Mouse (Mus musculus) midbrain, postnatal 0 days (tissue): ENCODE results near the gene Ccdc40. TPM values are rescaled to one million over a fixed set of nuclear protein-coding genes. Genes with fewer than 3 reads are reported as not detected.

ENCODE experiments used
- ATAC-seq: fragments of 200-750 bp; cut with Nextera tagmentation; 2 replicates; pipeline ENCODE4 v1.8.0; 2017; ENCODE audit warnings: moderate number of reproducible peaks, mild to moderate bottlenecking, moderate TSS enrichment, moderate library complexity; ENCODE audit not compliant: low FRiP score
- DNase-seq: peaks from one replicate; pipeline ENCODE4 v3.0.0-alpha.2; 2015; ENCODE audit warnings: low spot score
- H3K27ac ChIP-seq: fragments of 300-500 bp; sonication (generic); 2 replicates; pipeline ENCODE4 v1.5.1; 2014; ENCODE audit warnings: low read depth, mild to moderate bottlenecking, low read length, mixed read lengths
- H3K27me3 ChIP-seq: fragments of 300-500 bp; sonication (generic); 2 replicates; pipeline ENCODE4 v1.6.1; 2014; ENCODE audit warnings: low read length, control low read depth, mixed read lengths; ENCODE audit not compliant: insufficient read depth
- H3K36me3 ChIP-seq: fragments of 300-500 bp; sonication (generic); 2 replicates; pipeline ENCODE4 v1.6.1; 2014; ENCODE audit warnings: low read length, control low read depth, mixed read lengths; ENCODE audit not compliant: insufficient read depth
- H3K4me1 ChIP-seq: fragments of 300-500 bp; sonication (generic); 2 replicates; pipeline ENCODE4 v1.6.1; 2014; ENCODE audit warnings: mild to moderate bottlenecking, control low read depth, antibody characterized with exemption, low read length, mixed read lengths; ENCODE audit not compliant: insufficient read depth
- H3K4me2 ChIP-seq: fragments of 300-500 bp; sonication (generic); 2 replicates; pipeline ENCODE4 v1.6.1; 2014; ENCODE audit warnings: low read depth, mild to moderate bottlenecking, low read length, mixed read lengths; ENCODE audit not compliant: poor library complexity, severe bottlenecking
- H3K4me3 ChIP-seq: fragments of 300-500 bp; sonication (generic); 2 replicates; pipeline ENCODE4 v1.5.1; 2014; ENCODE audit warnings: low read depth, mild to moderate bottlenecking, low read length, moderate library complexity
- H3K9ac ChIP-seq: fragments of 300-500 bp; sonication (generic); replicated peaks from 2 replicates; pipeline ENCODE4 v1.6.1; 2014; ENCODE audit warnings: mild to moderate bottlenecking, low read length, moderate library complexity, mixed read lengths; ENCODE audit not compliant: poor library complexity, severe bottlenecking
- H3K9me3 ChIP-seq: fragments of 300-500 bp; sonication (generic); 2 replicates; pipeline ENCODE4 v1.6.1; 2016; ENCODE audit warnings: low read length, control low read depth
- CTCF ChIP-seq: IDR thresholded peaks from 2 replicates; pipeline ENCODE4 v1.5.1; 2016; ENCODE audit warnings: antibody characterized with exemption, mild to moderate bottlenecking
- WGBS: fragments of 180-500 bp; shearing (Covaris S2); extraction: QIAGEN DNeasy Blood & Tissue Kit; methylation state at CpG from one replicate; pipeline ENCODE4 v1.1.7; 2014; 5-methylcytosine and 5-hydroxymethylcytosine counted together
- polyA plus RNA-seq: library from polyadenylated mRNA; unstranded; fragments of >200 nt; fragmentation: Nextera tagmentation; extraction: Ambion mirVana; gene quantifications from 2 replicates; pipeline ENCODE4 v1.2.1, GENCODE M21; 2015
- total RNA-seq: library from RNA; depleted of rRNA; stranded (reverse); fragments of >200 nt; gene quantifications from 2 replicates; pipeline ENCODE4 v1.2.3, GENCODE M21; 2014

Gene Ccdc40
- total and polyA plus RNA-seq, 2 experiments from 2014 or later, result 13.3 to 22.7 TPM

GRCm38 (mm10) chr11:119192176-119192575 lies 36.2 kb upstream of the Ccdc40 start:
- no peak overlapping the region for H3K27ac ChIP-seq
- H3K4me1 ChIP-seq, result peaks cover 2% of the 10 kb centered on the region; the same call in 1 of the 2 replicates
- no peak overlapping the region for H3K4me2 ChIP-seq
- 89% methylated on average over 5 of the region's 5 CpGs for WGBS
- DNase-seq (no peak), ATAC-seq (no peak)
- H3K27me3 ChIP-seq, result no peaks in the 10 kb centered on the region
- no peaks in the 10 kb centered on the region; the same call in 1 of the 2 replicates for H3K36me3 ChIP-seq
- H3K9me3 ChIP-seq, result no peaks in the 10 kb centered on the region
- no peak overlapping the region for H3K9ac ChIP-seq
- TF ChIP-seq CTCF, result no peak
- no peak overlapping the region for H3K4me3 ChIP-seq

GRCm38 (mm10) chr11:119192605-119193004 lies 35.8 kb upstream of the Ccdc40 start:
- no peaks in the 10 kb centered on the region for H3K27me3 ChIP-seq
- DNase-seq, result no peak
- no peak overlapping the region for H3K27ac ChIP-seq
- TF ChIP-seq CTCF, result no peak
- H3K9me3 ChIP-seq, result no peaks in the 10 kb centered on the region
- no peaks in the 10 kb centered on the region; the same call in 1 of the 2 replicates for H3K36me3 ChIP-seq
- WGBS, result 88% methylated on average over 9 of the region's 9 CpGs
- no peak overlapping the region for H3K4me3 ChIP-seq
- ATAC-seq, result no peak
- H3K4me2 ChIP-seq, result no peak overlapping the region
- peaks cover 2% of the 10 kb centered on the region; the same call in 1 of the 2 replicates for H3K4me1 ChIP-seq
- H3K9ac ChIP-seq, result no peak overlapping the region

GRCm38 (mm10) chr11:119197618-119198563 lies 30.5 kb upstream of the Ccdc40 start:
- H3K27ac ChIP-seq, result no peak overlapping the region
- no peak overlapping the region for H3K4me2 ChIP-seq
- peak; percentile 67 for DNase-seq
- H3K4me1 ChIP-seq, result no peaks in the 10 kb centered on the region
- 81% methylated on average over 18 of the region's 18 CpGs for WGBS
- H3K36me3 ChIP-seq, result no peaks in the 10 kb centered on the region; the same call in 1 of the 2 replicates
- no peak overlapping the region for H3K9ac ChIP-seq
- no peaks in the 10 kb centered on the region for H3K9me3 ChIP-seq
- no peak overlapping the region for H3K4me3 ChIP-seq
- no peak for ATAC-seq
- no peak for TF ChIP-seq CTCF
- H3K27me3 ChIP-seq, result no peaks in the 10 kb centered on the region

- H3K9me3 ChIP-seq, result no peaks in the 10 kb centered on the region
- H3K9ac ChIP-seq, result no peak overlapping the region
- no peak overlapping the region for H3K4me2 ChIP-seq
- no peak overlapping the region for H3K4me3 ChIP-seq
- no peak overlapping the region for H3K27ac ChIP-seq
- no peaks in the 10 kb centered on the region; the same call in 1 of the 2 replicates for H3K36me3 ChIP-seq
- no peaks in the 10 kb centered on the region for H3K27me3 ChIP-seq
- no peaks in the 10 kb centered on the region for H3K4me1 ChIP-seq
- TF ChIP-seq CTCF, result peak; percentile 54
- ATAC-seq (no peak), DNase-seq (no peak)
- 64% methylated on average over 26 of the region's 26 CpGs for WGBS
Observed at GRCm38 (mm10) chr11:119198564-119199232, 29.7 kb upstream of the Ccdc40 start.

DNA sequence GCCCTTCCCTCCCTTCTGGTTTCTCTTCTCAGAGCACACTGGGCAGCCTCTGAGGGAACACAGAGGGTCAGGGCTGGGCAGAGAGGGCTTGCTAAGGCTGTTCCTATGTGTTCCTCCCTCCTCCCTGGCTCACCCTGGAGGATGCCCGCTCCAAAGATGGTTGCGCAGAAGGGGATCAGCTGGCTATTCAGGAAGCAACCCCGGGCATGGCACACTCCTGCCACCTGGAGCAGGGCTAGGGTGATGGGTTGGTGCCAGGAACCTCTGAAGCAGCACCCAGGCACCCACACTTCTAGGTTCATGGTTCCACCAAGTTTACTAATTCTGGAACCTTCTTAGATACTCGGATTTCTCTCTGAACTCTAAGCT lies 29.2 kb upstream of the Ccdc40 start:
- no peak for ATAC-seq
- Histone ChIP-seq H3K27me3 (no peaks in the 10 kb centered on the region), H3K4me2 (no peak overlapping the region), H3K9me3 (no peaks in the 10 kb centered on the region), H3K4me3 (no peak overlapping the region), H3K4me1 (no peaks in the 10 kb centered on the region), H3K27ac (no peak overlapping the region), H3K36me3 (no peaks in the 10 kb centered on the region; the same call in 1 of the 2 replicates), H3K9ac (no peak overlapping the region)
- WGBS, result 90% methylated on average over 4 of the region's 4 CpGs
- DNase-seq, result no peak
- TF ChIP-seq CTCF, result no peak

GRCm38 (mm10) chr11:119203423-119203822 lies 24.9 kb upstream of the Ccdc40 start:
- Histone ChIP-seq H3K4me2 (no peak overlapping the region), H3K9me3 (no peaks in the 10 kb centered on the region), H3K4me3 (no peak overlapping the region), H3K27me3 (no peaks in the 10 kb centered on the region), H3K4me1 (no peaks in the 10 kb centered on the region), H3K27ac (no peak overlapping the region), H3K9ac (no peak overlapping the region), H3K36me3 (peaks cover 2% of the 10 kb centered on the region; the same call in 1 of the 2 replicates)
- TF ChIP-seq CTCF, result peak; percentile 86
- no peak for ATAC-seq
- WGBS, result 45% methylated on average over 5 of the region's 5 CpGs
- DNase-seq, result no peak
